Mouse (Mus musculus) activated CD4-positive, CD25-positive, alpha-beta regulatory T cell, adult 9 weeks (primary cell): Measurements from ENCODE around the gene Defa37. TPM values are rescaled to one million over a fixed set of nuclear protein-coding genes. Genes with fewer than 3 reads are reported as not detected.

ENCODE experiments used
- polyA plus RNA-seq: library from polyadenylated mRNA; unstranded; fragments of 100-300 nt; shearing (Covaris generic); gene quantifications from one replicate; pipeline ENCODE4 v1.2.1, GENCODE M21; 2017

Defa37 gene
- not detected for polyA plus RNA-seq

DNA sequence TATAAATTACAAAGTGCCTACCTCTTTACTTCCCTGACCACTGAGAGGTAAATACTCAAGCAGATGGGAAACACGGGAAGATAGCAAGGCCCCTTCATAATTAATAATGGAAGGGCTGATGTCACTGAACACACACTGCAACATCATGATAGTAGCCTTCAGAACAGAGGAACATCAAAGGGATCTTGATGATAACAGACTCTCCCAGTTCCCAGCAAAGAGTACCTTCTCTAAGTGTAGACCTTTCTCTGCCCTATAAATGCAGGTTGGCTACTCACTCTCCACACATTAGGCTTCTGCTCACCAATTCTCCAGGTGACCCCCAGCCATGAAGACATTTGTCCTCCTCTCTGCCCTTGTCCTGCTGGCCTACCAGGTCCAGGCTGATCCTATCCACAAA is at the start of gene Defa37:
TSS of gene Defa37 (plus strand) at position 301 of the 400 bp plus-strand sequence.

DNA sequence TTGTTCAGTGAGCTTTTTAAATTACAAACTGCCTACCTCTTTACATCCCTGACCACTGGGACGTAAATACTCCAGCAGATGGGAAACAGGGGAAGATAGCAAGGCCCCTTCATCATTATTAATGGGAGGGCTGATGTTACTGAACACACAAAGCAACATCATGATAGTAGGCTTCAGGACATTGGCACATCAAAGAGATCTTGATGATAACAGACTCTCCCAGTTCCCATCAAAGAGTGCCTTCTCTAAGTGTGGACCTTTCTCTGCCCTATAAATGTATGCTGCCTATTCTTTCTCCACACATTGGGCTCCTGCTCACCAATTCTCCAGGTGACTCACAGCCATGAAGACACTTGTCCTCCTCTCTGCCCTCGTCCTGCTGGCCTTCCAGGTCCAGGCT is 36.5 kb upstream of the Defa37 start, which contains the start of gene Defa32:
TSS of gene Defa32 (plus strand) at position 301 of the 400 bp plus-strand sequence.

DNA sequence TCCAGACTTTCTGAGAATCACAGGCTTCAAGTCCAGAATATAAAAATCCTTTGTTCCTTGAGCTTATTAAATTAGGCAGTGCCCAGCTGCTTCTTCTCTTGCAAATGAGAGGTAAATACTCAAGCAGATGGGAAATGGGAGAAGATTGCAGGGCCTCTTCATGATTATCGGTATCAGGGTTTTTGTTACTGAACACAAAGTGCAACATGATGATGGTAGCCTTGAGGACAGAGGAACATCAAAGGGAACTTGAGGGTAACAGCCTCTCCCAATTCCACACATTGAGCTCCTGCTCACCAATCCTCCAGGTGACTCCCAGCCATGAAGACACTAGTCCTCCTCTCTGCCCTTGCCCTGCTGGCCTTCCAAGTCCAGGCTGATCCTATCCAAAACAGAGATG is 17.5 kb downstream of the Defa37 start, which contains the start of gene Defa28:
TSS of gene Defa28 (plus strand) at position 301 of the 400 bp plus-strand sequence.

GRCm38 (mm10) chr8:21594408-21594807 is 29.2 kb downstream of the Defa37 start, which contains the start of gene Gm7861:
TSS of gene Gm7861 (minus strand) at chr8:21594508.

Other genes with a start within 250 kb of the Defa37 start
- gene Defa27, start 249.8 kb upstream of the Defa37 start, polyA plus RNA-seq = not detected
- gene Defa29, start 238.4 kb upstream of the Defa37 start, polyA plus RNA-seq = not detected
- not detected for gene Defa2, start 186.9 kb upstream of the Defa37 start, polyA plus RNA-seq
- not detected for gene Defa33, start 173.6 kb upstream of the Defa37 start, polyA plus RNA-seq
- not detected for gene Defa36, start 138.0 kb upstream of the Defa37 start, polyA plus RNA-seq
- gene Gm7849, start 108.8 kb upstream of the Defa37 start, polyA plus RNA-seq = not detected
- not detected for gene Defa20, start 56.1 kb upstream of the Defa37 start, polyA plus RNA-seq
- not detected for gene Defa32, start 36.4 kb upstream of the Defa37 start, polyA plus RNA-seq
- gene Defa28, start 17.6 kb downstream of the Defa37 start, polyA plus RNA-seq = not detected
- gene Gm7861, start 29.1 kb downstream of the Defa37 start, polyA plus RNA-seq = not detected
- gene Defa26, start 52.8 kb downstream of the Defa37 start, polyA plus RNA-seq = not detected
- gene Defa17, start 90.4 kb downstream of the Defa37 start, polyA plus RNA-seq = not detected
- not detected for gene Defa34, start 100.4 kb downstream of the Defa37 start, polyA plus RNA-seq
- gene AY761184, start 138.3 kb downstream of the Defa37 start, polyA plus RNA-seq = not detected
- gene Defa24, start 169.1 kb downstream of the Defa37 start, polyA plus RNA-seq = not detected